Mouse (Mus musculus) layer of hippocampus, adult 11-12 months (tissue): ENCODE measurements around the gene Susd4.
A peak's percentile ranks its signal among the peaks of the same experiment; 100 is the strongest.

Experiments
- DNase-seq: peaks from one replicate; pipeline ENCODE4 v3.0.0; 2022; ENCODE audit warnings: low spot score

Susd4 gene

DNA sequence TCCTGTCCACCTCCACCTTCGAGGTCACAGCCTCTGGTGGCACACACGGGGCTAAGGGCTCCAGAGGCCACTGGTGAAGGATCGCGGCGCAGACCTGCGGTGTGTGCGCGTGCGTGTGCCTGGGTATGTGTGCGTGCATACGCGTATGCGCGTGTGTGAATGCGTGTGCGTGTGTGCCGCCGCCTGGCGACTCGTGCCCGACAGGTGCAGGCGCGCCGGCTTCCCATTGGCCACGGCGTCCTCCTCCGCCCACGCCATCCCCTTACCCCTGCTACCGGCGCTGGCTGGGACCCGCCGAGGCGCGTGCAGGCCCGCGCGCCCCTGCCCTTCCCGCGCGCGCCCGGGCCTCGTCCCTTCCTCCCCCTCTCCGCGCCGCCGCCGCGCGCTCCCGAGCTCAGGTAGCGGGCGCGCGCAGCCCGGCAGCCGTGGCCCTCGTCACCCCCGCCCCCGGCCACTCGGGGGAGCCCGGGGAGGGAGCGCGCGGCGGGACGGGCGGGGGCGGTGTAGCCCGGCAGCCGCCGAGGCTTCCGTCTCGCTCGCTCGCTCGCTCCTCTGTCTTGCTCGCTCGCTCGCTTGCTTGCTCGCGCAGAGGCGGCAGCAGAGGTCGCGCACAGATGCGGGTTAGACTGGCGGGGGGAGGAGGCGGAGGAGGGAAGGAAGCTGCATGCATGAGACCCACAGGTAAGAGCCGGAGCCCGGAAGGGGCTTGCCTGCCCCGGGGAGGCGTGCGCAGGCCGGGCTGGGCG is at the start of gene Susd4:
Gene Susd4 (plus strand): TSS at position 145 of the 746 bp plus-strand sequence.
- peak; percentile 87 for DNase-seq

GRCm38 (mm10) chr1:182714236-182714935 is 49.3 kb upstream of the Susd4 start:
- no peak for DNase-seq

DNA sequence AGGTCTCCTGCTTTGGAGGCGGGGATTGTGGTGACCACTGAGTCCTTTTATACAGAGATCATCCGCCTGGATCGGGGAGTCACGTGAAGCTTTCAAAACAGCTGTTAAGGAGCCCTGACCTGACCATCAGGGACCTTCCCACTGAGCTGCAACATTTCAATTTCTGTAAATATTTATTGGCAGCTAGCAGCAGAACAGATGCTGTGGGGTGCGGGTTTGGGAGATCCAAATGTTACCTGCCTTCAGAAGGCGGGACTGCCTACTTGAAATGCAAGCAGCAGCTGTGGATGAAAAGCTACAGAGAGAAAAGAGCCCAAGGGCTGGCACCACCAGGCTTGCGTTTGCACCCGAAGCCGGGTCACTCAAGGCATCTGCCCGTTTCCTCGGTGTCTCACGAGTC is 36.1 kb upstream of the Susd4 start:
- peak; percentile 33 for DNase-seq

DNA sequence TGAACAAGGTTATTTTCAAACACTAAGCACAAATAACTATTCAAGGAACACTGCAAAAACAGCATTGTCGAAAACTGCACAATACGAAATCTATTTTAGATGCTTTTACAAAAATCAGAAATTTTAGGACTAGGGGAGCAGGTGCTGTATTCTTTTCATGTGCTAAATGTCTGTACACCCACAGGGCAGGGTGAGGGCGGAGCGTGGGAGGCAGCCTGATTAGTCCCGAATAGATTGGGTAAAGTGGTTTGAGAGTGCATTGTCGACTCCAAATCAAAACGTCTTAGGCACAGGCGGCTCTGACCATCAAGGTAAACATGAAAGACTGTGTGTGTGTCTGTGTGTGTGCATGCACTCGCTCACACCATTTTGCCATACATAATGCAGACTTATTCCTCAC is 34.7 kb upstream of the Susd4 start:
- peak; percentile 39 for DNase-seq

- DNase-seq, result no peak
Measured at GRCm38 (mm10) chr1:182732695-182733094, 31.0 kb upstream of the Susd4 start.

DNA sequence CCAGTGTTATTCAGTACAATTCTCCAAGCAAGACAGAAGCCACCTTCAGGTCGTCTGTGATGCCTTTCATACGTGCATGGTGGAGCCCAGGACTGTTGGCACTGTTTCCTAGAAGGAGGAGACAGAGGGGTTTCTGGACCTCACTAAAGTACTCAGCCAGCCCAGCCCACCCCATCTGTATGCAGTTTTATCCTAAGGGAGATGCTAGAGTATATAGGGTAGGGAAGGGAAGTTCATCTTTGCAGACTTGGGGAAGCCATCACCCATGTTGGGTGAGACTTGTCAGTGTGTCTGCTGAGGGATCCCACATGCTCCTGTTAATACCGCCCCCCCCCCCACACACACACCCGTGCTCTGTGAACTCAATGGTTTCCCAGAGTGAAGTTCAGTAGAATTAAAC is 27.8 kb upstream of the Susd4 start:
- no peak for DNase-seq

GRCm38 (mm10) chr1:182747081-182747480 is 16.6 kb upstream of the Susd4 start:
- DNase-seq, result no peak

- DNase-seq, result no peak
Measured at GRCm38 (mm10) chr1:182747834-182748233, 15.8 kb upstream of the Susd4 start.

GRCm38 (mm10) chr1:182749080-182749479 is 14.6 kb upstream of the Susd4 start, which contains the start of gene Ccdc185:
Gene Ccdc185 (minus strand): TSS chr1:182749180.
- no peak for DNase-seq

DNA sequence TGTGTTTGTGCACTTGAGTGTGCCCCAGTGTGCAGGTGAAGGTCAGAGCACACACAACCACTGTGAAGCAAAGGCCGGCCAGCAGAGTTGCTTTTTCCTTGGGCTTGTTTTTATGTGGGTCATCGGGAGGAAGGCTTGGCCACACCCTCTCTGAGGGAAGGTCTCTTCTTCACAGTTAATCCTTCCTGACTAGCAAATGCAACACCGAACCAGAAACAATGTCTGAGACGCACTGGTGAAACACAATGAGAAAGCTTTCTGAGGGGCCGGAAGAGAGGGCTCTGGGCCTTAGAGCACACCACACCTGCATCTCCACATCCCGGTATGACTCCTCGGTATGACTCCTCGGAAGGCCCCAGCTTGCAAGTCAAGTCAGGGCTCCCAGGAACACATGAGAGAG is 12.4 kb upstream of the Susd4 start:
- DNase-seq, result no peak

GRCm38 (mm10) chr1:182753694-182754093 is 10.0 kb upstream of the Susd4 start:
- no peak for DNase-seq

DNA sequence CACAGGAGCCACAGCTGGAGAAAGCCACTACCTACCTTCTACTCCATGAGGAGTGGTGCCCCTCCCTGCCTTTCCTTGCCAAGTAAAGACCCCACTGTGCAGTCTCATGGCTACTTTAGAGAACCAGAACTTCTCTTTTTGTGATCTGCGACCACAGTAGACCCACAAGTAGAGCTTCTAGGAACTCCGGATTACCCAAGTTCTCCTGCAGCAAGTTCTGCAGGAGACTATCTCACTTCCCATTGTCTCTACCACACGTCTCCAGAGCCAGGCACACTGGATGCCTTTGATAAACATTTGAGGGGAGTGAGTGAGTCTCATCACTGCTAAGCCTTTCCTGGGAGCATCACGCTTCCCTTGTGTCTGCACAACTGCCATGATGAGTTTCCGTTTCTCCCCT is 8.8 kb upstream of the Susd4 start:
- DNase-seq, result no peak

DNA sequence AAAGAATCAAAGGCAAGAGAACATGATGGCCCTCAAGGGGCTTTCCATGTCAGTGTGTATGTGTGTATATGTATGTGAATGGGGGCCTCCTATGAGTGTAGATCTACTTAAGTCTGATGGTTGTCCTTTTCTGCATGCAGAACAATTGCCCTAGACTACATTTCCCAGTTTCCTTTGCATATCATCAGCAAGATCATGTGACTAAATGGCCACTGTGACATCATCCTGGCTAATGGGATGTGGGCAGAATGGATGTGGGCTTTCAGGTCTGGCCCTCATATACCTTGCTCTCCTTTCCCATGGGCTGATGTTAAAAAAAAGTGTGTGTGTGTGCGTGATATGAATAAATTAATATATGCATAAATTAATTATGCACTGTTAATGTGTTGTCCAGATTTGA is 4.9 kb upstream of the Susd4 start:
- no peak for DNase-seq

DNA sequence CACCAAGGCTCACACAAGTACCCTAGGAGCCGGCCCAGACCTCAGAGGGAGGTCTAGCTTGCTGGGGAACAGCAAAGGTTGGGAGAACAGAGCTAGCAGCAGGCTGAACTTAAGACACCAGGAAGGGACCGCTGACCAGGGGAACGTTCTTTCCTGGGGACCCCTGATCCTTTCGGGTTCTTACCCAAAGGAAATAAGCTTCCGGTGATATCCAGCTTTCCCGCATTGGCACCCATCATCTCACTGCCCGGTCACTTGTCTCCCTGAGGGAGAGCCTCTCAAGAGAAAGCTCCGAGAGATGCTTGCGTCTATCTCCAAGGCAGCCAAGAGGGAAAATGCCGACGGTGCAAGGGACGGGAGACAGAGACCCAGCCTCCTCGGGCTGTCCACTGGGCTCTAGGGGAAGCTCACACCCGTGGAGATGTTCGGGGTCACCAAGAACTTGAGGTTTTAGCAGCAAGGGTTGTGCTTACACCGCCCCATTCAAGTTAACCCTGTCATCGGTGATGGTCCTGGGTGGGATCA is 407 bp upstream of the Susd4 start:
- DNase-seq, result no peak

- peak; percentile 20 for DNase-seq
Measured at GRCm38 (mm10) chr1:182764541-182765281, 1.1 kb downstream of the Susd4 start.

- DNase-seq, result no peak
Measured at GRCm38 (mm10) chr1:182775576-182775975, 11.9 kb downstream of the Susd4 start.

DNA sequence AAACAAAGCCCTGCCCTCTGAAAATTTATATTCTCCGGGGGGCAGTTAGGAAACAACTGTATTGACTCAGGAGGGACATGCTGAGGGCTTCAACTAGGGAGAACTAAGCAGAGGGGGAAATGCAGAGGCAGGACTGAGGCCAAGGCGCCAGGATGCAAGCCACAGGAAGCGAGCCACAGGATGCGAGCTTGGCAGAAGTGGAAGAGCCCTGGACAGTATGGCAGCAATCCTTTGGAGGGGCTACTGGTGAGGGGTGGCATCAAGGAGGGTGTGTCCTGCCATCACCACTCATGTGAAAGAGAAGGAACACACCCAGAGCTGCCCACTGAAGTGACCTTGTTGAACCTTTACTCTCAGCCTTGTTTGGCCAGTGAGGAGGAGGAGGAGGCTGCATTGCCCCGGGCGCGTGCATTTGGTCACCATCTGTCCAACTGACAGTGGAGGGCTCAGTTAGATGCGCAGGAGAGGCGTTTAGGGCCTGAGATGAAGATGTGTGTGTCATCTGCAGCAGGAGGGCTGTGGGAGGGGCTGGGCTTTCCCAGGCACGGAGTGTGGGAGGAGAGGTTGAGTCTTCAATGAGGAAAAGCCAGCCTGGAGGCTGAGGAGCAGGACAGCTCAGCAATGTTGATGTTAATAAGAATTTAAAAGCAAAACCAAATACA is 13.2 kb downstream of the Susd4 start:
- DNase-seq, result no peak

DNA sequence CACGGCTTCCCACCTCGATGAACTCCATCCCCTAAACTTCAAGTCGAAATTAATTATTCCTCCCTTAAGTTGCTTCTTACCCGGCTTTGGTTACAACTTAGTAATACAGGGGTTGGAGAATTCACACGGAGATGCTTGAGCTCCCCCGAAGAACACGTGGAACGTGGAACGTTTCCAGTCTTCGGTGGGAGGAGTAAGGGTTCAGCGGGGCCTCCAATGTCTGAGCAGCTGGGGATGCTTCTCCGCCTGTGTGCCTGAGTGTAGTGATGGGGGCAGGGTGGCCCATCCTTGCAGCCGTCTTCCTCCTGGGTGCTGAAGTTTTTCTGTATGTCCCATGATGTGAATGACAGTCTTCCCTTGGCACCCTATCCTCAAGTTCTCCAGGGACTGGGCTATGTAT is 14.6 kb downstream of the Susd4 start:
- no peak for DNase-seq

DNA sequence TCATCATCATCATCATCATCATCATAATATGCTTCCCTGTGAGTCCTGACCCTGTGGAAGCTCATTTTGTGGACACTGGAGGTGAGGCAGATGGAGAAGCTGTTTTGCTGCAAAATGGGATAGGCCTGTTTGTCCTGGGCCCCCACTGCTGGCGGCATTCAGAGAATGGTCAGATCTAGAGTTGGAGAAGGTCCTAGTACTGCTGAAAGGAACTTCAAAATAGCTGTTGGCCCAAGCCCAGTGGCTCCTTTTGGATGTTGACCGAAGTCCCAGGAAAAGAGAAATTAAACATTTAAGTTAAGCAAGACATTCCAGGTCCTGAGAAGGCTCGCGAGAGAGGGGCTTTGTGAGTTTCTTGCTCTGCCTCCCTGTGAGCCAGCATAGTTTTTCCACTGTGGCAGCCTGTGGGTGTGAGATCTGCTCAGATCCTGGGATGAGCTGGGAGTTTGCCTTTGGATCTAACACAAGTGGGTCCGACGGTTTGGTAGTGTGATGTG is 15.4 kb downstream of the Susd4 start:
- DNase-seq, result no peak

DNA sequence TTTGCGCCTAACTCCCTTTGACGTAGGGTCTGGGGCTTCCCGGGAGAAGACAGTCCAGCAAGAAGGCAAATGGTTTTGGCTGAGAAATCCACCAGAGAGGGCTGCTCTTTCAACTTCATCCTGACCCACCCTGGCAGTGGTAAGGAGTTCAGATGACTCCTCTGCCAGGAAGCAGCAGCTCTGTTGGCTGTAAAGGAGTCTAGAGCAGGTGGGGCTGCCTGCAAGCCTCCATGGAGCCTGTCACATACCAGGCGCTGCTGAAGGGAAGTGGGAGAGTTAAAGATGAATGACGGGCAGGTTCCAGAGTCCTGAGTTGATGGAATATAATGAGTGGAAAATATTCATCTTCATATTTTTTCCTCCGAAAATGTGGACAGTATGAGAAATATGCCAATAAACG is 20.1 kb downstream of the Susd4 start:
- no peak for DNase-seq

DNA sequence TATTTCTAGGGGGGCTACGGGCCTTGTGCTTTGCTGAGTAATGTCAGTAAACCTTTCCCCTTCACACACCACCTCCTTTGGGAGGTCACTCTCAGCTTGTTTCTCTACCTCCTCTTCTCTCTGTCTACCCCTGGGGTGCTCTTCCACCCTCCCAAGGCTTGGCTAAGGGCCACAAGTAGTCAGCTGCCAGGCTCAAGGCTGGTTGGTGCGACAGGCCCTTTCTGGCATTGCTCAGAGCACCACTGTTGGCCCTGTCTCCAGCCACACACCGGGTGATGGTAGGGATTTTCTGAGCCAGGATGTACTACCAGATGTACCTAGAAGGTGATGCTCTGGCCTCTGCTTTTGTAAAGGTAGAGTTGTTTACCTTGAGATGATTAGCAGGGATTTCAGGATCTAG is 21.1 kb downstream of the Susd4 start:
- no peak for DNase-seq

GRCm38 (mm10) chr1:182785504-182785903 is 21.8 kb downstream of the Susd4 start:
- DNase-seq, result no peak
